Mouse (Mus musculus) heart, postnatal 0 days (tissue): ENCODE results near the gene Adcy3. TPM values are rescaled to one million over a fixed set of nuclear protein-coding genes. Genes with fewer than 3 reads are reported as not detected.

Experiments used
- ATAC-seq: fragments of 200-750 bp; cut with Nextera tagmentation; 2 replicates; pipeline ENCODE4 v1.8.0; 2017; ENCODE audit warnings: low read depth, moderate number of reproducible peaks, moderate library complexity; ENCODE audit not compliant: insufficient read depth
- DNase-seq: peaks from one replicate; pipeline ENCODE4 v3.0.0-alpha.2; 2016; ENCODE audit warnings: low spot score
- H3K27ac ChIP-seq: fragments of 300-500 bp; sonication (generic); 2 replicates; pipeline ENCODE4 v1.5.1; 2014; ENCODE audit warnings: low read depth, mild to moderate bottlenecking
- H3K27me3 ChIP-seq: fragments of 300-500 bp; sonication (generic); 2 replicates; pipeline ENCODE4 v1.6.1; 2014; ENCODE audit warnings: low read length, mixed read lengths; ENCODE audit not compliant: control insufficient read depth, insufficient read depth
- H3K36me3 ChIP-seq: fragments of 300-500 bp; sonication (generic); replicated peaks from 2 replicates; pipeline ENCODE4 v1.6.1; 2014; ENCODE audit warnings: low read length, mixed read lengths; ENCODE audit not compliant: control insufficient read depth, insufficient read depth
- H3K4me1 ChIP-seq: fragments of 300-500 bp; sonication (generic); 2 replicates; pipeline ENCODE4 v1.6.1; 2014; ENCODE audit warnings: antibody characterized with exemption; ENCODE audit not compliant: control insufficient read depth, insufficient read depth
- H3K4me2 ChIP-seq: fragments of 300-500 bp; sonication (generic); 2 replicates; pipeline ENCODE4 v1.6.1; 2014; ENCODE audit warnings: low read depth, mild to moderate bottlenecking, low read length, moderate library complexity
- H3K4me3 ChIP-seq: fragments of 300-500 bp; sonication (generic); 2 replicates; pipeline ENCODE4 v1.5.1; 2014; ENCODE audit warnings: low read depth, low read length
- H3K9ac ChIP-seq: fragments of 300-500 bp; sonication (generic); replicated peaks from 2 replicates; pipeline ENCODE4 v1.6.1; 2014; ENCODE audit warnings: low read depth, low read length, mixed read lengths
- H3K9me3 ChIP-seq: fragments of 300-500 bp; sonication (generic); replicated peaks from 2 replicates; pipeline ENCODE4 v1.6.1; 2016; ENCODE audit warnings: low read length; ENCODE audit not compliant: control insufficient read depth
- CTCF ChIP-seq: IDR thresholded peaks from 2 replicates; pipeline ENCODE4 v1.5.1; 2016; ENCODE audit warnings: antibody characterized with exemption, control low read depth, low read depth
- EP300 ChIP-seq: IDR thresholded peaks from 2 replicates; pipeline ENCODE4 v1.6.1; 2016; ENCODE audit warnings: antibody characterized with exemption, low read depth
- WGBS: fragments of 180-500 bp; shearing (Covaris S2); extraction: QIAGEN DNeasy Blood & Tissue Kit; methylation state at CpG from one replicate; pipeline ENCODE4 v1.1.7; 2014; 5-methylcytosine and 5-hydroxymethylcytosine counted together
- polyA plus RNA-seq: library from polyadenylated mRNA; unstranded; fragments of >200 nt; fragmentation: Nextera tagmentation; extraction: Ambion mirVana; gene quantifications from 2 replicates; pipeline ENCODE4 v1.2.1, GENCODE M21; 2015
- total RNA-seq: library from RNA; depleted of rRNA; stranded (reverse); fragments of >200 nt; gene quantifications from 2 replicates; pipeline ENCODE4 v1.2.3, GENCODE M21; 2014; ENCODE audit warnings: low replicate concordance

Adcy3 gene
- total and polyA plus RNA-seq, 2 experiments from 2014 or later, result 1.2 to 7.5 TPM

GRCm38 (mm10) chr12:4208405-4209133 lies 75.7 kb downstream of the Adcy3 start:
- 76% methylated on average over 15 of the region's 15 CpGs for WGBS
- ATAC-seq (peak; percentile 30; the same call in 1 of the 2 replicates), DNase-seq (peak; percentile 72)
- TF ChIP-seq CTCF (peak; percentile 67), EP300 (no peak)
- H3K9me3 ChIP-seq, result no peaks in the 10 kb centered on the region
- H3K27me3 ChIP-seq, result no peaks in the 10 kb centered on the region
- peaks cover 38% of the 10 kb centered on the region for H3K36me3 ChIP-seq
- H3K4me3 ChIP-seq, result no peak overlapping the region
- H3K4me2 ChIP-seq, result no peak overlapping the region
- no peak overlapping the region for H3K9ac ChIP-seq
- no peak overlapping the region for H3K27ac ChIP-seq
- no peaks in the 10 kb centered on the region for H3K4me1 ChIP-seq

DNA sequence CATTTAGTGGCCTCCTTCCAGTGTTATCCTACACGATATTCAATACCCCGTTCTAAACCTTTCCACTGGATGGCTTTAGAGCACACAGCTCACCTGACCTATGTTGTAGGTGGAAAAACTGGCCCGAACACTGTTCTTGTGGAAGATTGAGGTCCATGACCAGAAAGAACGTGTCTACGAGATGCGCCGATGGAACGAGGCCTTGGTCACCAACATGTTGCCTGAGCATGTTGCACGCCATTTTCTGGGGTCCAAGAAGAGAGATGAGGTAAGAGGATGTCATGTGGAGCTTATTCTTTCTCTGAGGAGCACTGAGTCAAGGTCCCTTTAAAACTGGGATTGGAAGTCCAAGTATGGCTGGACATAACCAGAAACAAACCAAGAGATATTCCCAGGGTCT lies 76.3 kb downstream of the Adcy3 start:
- no peaks in the 10 kb centered on the region for H3K9me3 ChIP-seq
- H3K27ac ChIP-seq, result no peak overlapping the region
- no peak for TF ChIP-seq EP300
- no peak for TF ChIP-seq CTCF
- no peak overlapping the region for H3K4me3 ChIP-seq
- H3K4me2 ChIP-seq, result no peak overlapping the region
- 89% methylated on average over 9 of the region's 9 CpGs for WGBS
- no peak overlapping the region for H3K9ac ChIP-seq
- H3K4me1 ChIP-seq, result no peaks in the 10 kb centered on the region
- no peak for DNase-seq
- peaks cover 44% of the 10 kb centered on the region for H3K36me3 ChIP-seq
- ATAC-seq, result no peak
- no peaks in the 10 kb centered on the region for H3K27me3 ChIP-seq

DNA sequence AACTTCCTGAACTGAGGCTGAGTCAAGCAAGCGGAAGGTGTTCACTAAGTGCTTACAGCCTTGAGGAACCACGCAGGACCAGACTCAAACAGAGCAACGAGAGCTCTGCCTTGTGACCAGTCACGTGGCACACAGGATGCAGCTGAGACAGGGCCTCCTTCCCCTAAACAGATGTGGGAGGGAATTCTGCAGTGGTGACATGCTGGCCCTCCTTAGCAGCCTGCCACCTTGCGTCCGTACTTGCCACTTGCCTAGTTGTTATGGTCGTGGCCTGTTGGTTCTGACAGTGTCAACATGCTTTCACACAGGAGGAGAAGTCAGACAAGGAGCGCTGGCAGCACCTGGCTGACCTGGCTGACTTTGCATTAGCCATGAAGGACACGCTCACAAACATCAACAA lies 78.3 kb downstream of the Adcy3 start:
- no peaks in the 10 kb centered on the region for H3K27me3 ChIP-seq
- peaks cover 55% of the 10 kb centered on the region for H3K36me3 ChIP-seq
- TF ChIP-seq CTCF, result no peak
- TF ChIP-seq EP300, result no peak
- no peaks in the 10 kb centered on the region for H3K9me3 ChIP-seq
- ATAC-seq (no peak), DNase-seq (no peak)
- no peak overlapping the region for H3K4me2 ChIP-seq
- 79% methylated on average over 9 of the region's 9 CpGs for WGBS
- H3K4me1 ChIP-seq, result no peaks in the 10 kb centered on the region
- H3K9ac ChIP-seq, result no peak overlapping the region
- H3K27ac ChIP-seq, result no peak overlapping the region
- no peak overlapping the region for H3K4me3 ChIP-seq

DNA sequence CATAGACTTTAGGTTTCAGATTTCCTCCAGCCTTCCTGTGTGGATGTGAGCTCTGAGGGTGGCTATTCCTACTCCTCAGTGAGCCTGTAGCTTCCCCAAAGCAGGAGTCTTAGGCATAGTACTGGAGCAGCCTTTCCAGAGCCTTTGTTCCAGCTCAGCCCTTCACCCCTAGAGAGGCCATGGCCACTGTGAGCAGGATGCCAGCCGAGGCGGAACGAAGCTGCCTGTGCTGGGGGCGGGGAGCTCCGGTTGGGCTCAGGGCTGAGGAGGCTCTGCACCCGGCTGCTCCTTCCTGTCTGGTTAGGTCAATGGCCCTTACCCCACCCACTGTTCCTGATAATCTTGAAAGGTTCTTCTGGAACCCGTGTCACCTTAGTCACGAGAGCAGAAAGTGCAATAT lies 80.0 kb downstream of the Adcy3 start:
- ATAC-seq (no peak), DNase-seq (no peak)
- Histone ChIP-seq H3K36me3 (peaks cover 64% of the 10 kb centered on the region), H3K9ac (no peak overlapping the region), H3K27ac (no peak overlapping the region), H3K27me3 (no peaks in the 10 kb centered on the region), H3K4me1 (no peaks in the 10 kb centered on the region), H3K4me2 (no peak overlapping the region), H3K4me3 (no peak overlapping the region), H3K9me3 (no peaks in the 10 kb centered on the region)
- no peak for TF ChIP-seq EP300
- TF ChIP-seq CTCF, result no peak
- WGBS, result 54% methylated on average over 8 of the region's 8 CpGs

DNA sequence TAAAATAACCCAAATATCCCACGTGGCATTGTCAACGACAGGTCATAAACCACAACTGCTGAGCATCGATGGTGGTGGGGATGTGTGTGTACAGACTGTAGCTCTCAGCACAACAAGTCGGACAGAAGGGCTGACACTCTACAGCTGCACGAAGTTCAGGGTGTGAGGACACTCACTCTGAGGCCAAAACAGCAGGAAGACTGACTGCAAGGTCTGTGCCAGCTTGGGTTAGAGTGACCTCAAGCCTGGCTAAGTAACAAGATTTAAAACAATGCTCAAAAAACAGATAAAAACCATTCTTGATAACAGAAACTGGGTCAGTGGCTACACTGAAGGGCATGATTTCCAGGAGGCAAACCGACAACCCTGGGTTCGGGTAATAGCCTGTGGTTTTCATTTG lies 97.3 kb downstream of the Adcy3 start:
- no peak overlapping the region for H3K4me3 ChIP-seq
- DNase-seq (no peak), ATAC-seq (no peak)
- H3K27ac ChIP-seq, result no peak overlapping the region
- peaks cover 13% of the 10 kb centered on the region; the same call in 1 of the 2 replicates for H3K4me1 ChIP-seq
- TF ChIP-seq EP300, result no peak
- no peak for TF ChIP-seq CTCF
- H3K27me3 ChIP-seq, result no peaks in the 10 kb centered on the region
- peaks cover 38% of the 10 kb centered on the region for H3K36me3 ChIP-seq
- WGBS, result 88% methylated on average over 7 of the region's 7 CpGs
- no peaks in the 10 kb centered on the region for H3K9me3 ChIP-seq
- H3K9ac ChIP-seq, result no peak overlapping the region
- no peak overlapping the region for H3K4me2 ChIP-seq

GRCm38 (mm10) chr12:4232777-4233176 lies 99.9 kb downstream of the Adcy3 start:
- TF ChIP-seq EP300 (no peak), CTCF (no peak)
- Histone ChIP-seq H3K4me1 (peaks cover 13% of the 10 kb centered on the region; the same call in 1 of the 2 replicates), H3K27ac (no peak overlapping the region), H3K4me2 (peak overlapping the region; percentile 81), H3K36me3 (peaks cover 30% of the 10 kb centered on the region), H3K4me3 (peak overlapping the region; percentile 64), H3K9me3 (no peaks in the 10 kb centered on the region), H3K9ac (peak overlapping the region; percentile 61; the same call in 1 of the 2 replicates), H3K27me3 (no peaks in the 10 kb centered on the region)
- DNase-seq, result no peak
- 34% methylated on average over 4 of the region's 4 CpGs for WGBS
- no peak for ATAC-seq
